Mouse (Mus musculus) right cerebral cortex, postnatal 36 days (tissue): ENCODE measurements around the gene Chd2.

Experiments used
- DNase-seq, 2 experiments: peaks; one replicate each; pipeline ENCODE4 v3.0.0; 2022; ENCODE audit warnings: low spot score in 2 of 2, mixed read lengths in 1 of 2

Chd2 gene

DNA sequence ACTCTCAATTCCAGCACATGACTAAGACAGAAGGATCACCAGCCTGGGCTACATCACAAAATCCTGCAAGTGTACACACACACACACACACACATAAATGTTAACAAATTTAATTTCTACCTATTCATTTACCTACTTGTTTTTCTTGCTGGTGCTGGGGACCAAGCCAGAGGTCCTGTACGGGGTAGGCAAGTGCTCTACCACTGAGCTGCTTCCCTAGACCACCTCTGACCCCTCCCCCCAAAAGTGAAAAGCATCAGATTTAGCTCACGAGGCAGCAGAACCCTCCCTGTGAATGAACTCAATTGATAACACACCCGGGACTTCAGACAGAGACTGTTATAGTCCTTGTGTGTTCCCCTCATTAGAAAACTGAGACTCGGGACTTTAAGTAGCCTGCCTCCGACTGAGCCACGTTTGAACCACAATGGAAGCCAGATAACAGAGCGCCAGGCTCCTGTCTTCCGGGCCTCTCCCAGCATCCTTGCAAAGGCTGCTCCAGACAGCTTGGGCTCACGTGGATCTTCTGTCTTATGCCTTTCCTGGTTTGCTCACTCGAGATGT, 19.9 kb upstream of the Chd2 start:
- DNase-seq = no peak

DNA sequence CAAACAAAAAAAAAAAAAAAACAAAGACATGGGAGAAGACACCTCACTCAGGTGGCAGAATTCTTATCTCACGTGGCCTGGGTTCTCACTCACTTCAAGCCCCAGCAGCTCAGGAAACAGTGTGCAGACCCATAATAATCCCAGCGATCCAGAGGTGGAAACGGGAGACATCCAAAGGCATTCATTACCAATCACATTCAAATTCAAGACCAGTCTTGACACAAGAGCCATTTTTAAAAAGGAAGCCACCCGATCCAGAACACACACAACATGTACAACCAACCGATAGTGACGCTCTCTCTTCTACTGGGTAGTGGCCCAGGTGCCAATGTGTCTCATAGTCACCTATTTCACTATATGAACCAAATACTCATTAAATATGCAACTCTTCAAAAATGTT, 19.2 kb upstream of the Chd2 start:
- no peak for DNase-seq

DNA sequence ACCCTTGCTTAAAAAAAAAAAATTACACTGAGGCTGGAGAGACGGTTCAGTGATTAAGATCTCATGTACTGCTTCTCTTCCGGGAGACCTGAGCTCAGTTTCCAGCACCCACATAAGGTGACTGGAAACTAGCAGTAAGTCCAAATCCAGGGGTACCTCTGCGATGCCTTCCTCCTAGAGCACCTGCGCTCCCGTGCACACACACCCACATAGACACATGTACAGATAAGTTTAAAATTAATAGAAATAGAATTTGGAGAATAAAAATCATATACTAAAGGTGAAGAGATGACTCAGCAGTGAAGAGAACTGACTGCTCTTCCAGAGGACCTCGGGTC, 18.2 kb upstream of the Chd2 start:
- DNase-seq = no peak

GRCm38 (mm10) chr7:73559170-73559852, 17.7 kb upstream of the Chd2 start:
- no peak for DNase-seq

GRCm38 (mm10) chr7:73558293-73559169, 16.9 kb upstream of the Chd2 start:
- DNase-seq = peak; percentile 98 to 100

GRCm38 (mm10) chr7:73557671-73558265, 16.1 kb upstream of the Chd2 start:
- DNase-seq = peak in 1 of 2 experiments; percentile 16

GRCm38 (mm10) chr7:73556688-73557667, 15.3 kb upstream of the Chd2 start:
- DNase-seq = no peak

GRCm38 (mm10) chr7:73555918-73556580, 14.4 kb upstream of the Chd2 start:
- no peak for DNase-seq

DNA sequence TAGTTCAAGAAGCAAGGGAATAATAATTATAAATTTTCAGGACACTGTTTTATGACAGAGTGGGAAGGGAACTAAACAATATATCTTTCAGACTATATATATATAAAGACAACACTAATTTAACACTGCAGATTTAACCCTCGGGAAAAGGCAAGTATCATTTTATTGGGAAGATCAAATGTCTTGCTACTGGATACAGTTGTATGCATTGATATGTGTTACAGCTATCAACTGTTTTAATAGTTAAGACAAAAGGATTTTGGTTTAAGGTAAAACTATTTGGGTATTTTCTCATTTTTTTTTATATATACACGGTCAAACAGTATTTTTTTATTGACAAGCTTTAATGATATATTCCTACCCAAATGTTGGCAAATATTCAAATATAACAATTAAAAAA, 13.2 kb upstream of the Chd2 start:
- DNase-seq = no peak

DNA sequence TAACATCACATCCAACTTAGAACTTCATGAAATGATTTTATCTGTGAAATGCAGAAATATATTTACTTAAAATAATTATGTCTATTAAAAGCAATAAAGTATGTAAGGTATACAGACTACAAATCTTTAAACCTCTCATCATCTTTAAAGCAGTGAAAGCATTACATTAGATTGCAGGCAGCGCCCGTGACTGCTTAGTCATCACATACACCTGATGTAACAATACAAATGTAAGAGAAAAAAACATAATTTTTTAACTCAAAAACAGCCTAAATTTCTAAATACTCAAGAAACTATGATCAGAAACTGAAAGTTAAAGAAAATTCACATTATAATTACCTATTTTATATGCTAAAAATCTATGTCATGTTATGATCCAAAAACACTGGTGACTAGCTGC, 11.5 kb upstream of the Chd2 start:
- no peak for DNase-seq

DNA sequence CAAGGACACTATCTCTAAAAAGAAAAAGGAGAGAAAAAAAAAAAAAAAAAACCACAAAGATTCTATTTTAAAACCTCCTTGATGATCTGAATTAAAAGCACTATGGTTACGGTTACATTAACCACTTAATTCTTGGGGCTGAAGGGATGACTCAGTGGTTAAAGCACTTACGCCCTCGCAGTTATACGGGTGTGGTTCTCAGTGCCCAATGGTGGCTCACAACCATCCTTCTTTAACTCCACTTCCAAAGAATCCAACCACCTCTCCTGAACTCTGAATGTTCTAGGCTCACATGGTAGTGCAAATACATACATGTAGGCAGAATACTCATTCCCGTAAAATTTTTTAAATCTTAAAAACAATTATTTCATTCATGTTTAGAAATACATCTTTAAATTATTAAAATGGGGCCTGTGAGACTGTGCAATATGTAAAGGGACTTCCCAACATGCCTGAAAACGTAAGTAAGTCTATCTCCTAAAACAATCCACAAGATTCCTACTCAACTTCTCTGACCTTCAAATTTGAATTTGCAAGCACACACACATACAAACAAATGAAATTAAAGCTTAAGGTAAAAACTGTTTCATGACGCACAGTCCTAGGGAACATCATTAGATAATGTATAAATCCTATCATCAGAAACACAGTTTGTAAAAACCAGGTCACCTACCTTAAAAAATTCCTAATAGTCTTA, 10.6 kb upstream of the Chd2 start:
- no peak for DNase-seq

DNA sequence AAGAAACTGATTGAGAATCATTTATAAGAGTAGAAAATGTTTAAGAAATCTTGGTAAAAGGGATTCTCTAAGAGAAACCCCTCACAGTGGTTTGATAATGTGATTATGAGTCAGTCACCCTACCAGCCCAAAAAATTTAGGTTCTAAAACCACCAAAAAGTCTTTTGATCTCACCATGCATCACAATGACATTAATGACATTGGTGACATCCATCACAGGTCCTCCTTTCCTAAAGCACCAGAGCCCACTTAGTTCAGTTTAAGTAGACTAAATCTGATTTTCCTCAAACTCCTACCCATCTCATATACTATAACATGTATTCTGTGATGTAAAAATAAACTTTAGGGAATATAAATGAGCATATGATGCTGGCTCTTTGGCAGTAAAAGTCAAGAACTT, 9.7 kb upstream of the Chd2 start:
- DNase-seq = no peak

- no peak for DNase-seq
Measured at GRCm38 (mm10) chr7:73548051-73548450, 6.4 kb upstream of the Chd2 start.

GRCm38 (mm10) chr7:73546561-73547510, 5.2 kb upstream of the Chd2 start:
- DNase-seq = no peak

- DNase-seq = no peak
Measured at GRCm38 (mm10) chr7:73545004-73545403, 3.4 kb upstream of the Chd2 start.

- no peak for DNase-seq
Measured at GRCm38 (mm10) chr7:73542131-73542853, 662 bp upstream of the Chd2 start.

GRCm38 (mm10) chr7:73541079-73541390, 595 bp downstream of the Chd2 start:
- no peak for DNase-seq
